Mouse (Mus musculus) midbrain, embryonic 14.5 days (tissue): Measurements from ENCODE around the gene Mybph. TPM values are rescaled to one million over a fixed set of nuclear protein-coding genes. Genes with fewer than 3 reads are reported as not detected.

Experiments used
- ATAC-seq: fragments of 200-750 bp; cut with Nextera tagmentation; 2 replicates; pipeline ENCODE4 v1.8.0; 2017; ENCODE audit warnings: moderate number of reproducible peaks, moderate library complexity; ENCODE audit not compliant: low FRiP score, low TSS enrichment
- DNase-seq: peaks from one replicate; pipeline ENCODE4 v3.0.0-alpha.2; 2015
- H3K27ac ChIP-seq: fragments of 300-500 bp; sonication (generic); replicated peaks from 2 replicates; pipeline ENCODE4 v1.5.1; 2014; ENCODE audit warnings: mild to moderate bottlenecking, low read depth, low read length, moderate library complexity
- H3K27me3 ChIP-seq: fragments of 300-500 bp; sonication (generic); 2 replicates; pipeline ENCODE4 v1.6.1; 2014; ENCODE audit warnings: low read length, control low read depth, mixed read lengths; ENCODE audit not compliant: control insufficient read depth, insufficient read depth
- H3K36me3 ChIP-seq: fragments of 300-500 bp; sonication (generic); 2 replicates; pipeline ENCODE4 v1.6.1; 2014; ENCODE audit warnings: low read length, control low read depth; ENCODE audit not compliant: control insufficient read depth, insufficient read depth
- H3K4me1 ChIP-seq: fragments of 300-500 bp; sonication (generic); 2 replicates; pipeline ENCODE4 v1.6.1; 2014; ENCODE audit warnings: mild to moderate bottlenecking, antibody characterized with exemption, low read length, control low read depth; ENCODE audit not compliant: control insufficient read depth, insufficient read depth
- H3K4me2 ChIP-seq: fragments of 300-500 bp; sonication (generic); 2 replicates; pipeline ENCODE4 v1.6.1; 2014; ENCODE audit warnings: mild to moderate bottlenecking, low read length, moderate library complexity
- H3K4me3 ChIP-seq: fragments of 300-500 bp; sonication (generic); replicated peaks from 2 replicates; pipeline ENCODE4 v1.5.1; 2014; ENCODE audit warnings: low read depth, low read length
- H3K9ac ChIP-seq: fragments of 300-500 bp; sonication (generic); replicated peaks from 2 replicates; pipeline ENCODE4 v1.6.1; 2014; ENCODE audit warnings: mild to moderate bottlenecking, low read length, moderate library complexity
- H3K9me3 ChIP-seq: fragments of 300-500 bp; sonication (generic); 2 replicates; pipeline ENCODE4 v1.6.1; 2016; ENCODE audit warnings: low read length, control low read depth, mixed read lengths; ENCODE audit not compliant: control insufficient read depth
- WGBS: fragments of 180-500 bp; shearing (Covaris S2); extraction: QIAGEN DNeasy Blood & Tissue Kit; methylation state at CpG from one replicate; pipeline ENCODE4 v1.1.7; 2014; 5-methylcytosine and 5-hydroxymethylcytosine counted together
- polyA plus RNA-seq: library from polyadenylated mRNA; unstranded; fragments of >200 nt; fragmentation: Nextera tagmentation; extraction: Ambion mirVana; gene quantifications from 2 replicates; pipeline ENCODE4 v1.2.1, GENCODE M21; 2014

The Mybph gene
- polyA plus RNA-seq, 1 experiment from 2014 or later = 0.12 TPM

GRCm38 (mm10) chr1:134160404-134160803 lies 32.8 kb upstream of the Mybph start:
- Histone ChIP-seq H3K9ac (no peak overlapping the region), H3K36me3 (no peaks in the 10 kb centered on the region), H3K4me2 (no peak overlapping the region), H3K27ac (no peak overlapping the region), H3K4me1 (no peaks in the 10 kb centered on the region), H3K4me3 (no peak overlapping the region), H3K27me3 (no peaks in the 10 kb centered on the region), H3K9me3 (no peaks in the 10 kb centered on the region)
- no peak for DNase-seq
- no peak for ATAC-seq
- WGBS = 89% methylated on average over 3 of the region's 3 CpGs

GRCm38 (mm10) chr1:134161399-134161798 lies 31.8 kb upstream of the Mybph start:
- H3K4me1 ChIP-seq = no peaks in the 10 kb centered on the region
- H3K4me2 ChIP-seq = no peak overlapping the region
- no peaks in the 10 kb centered on the region for H3K9me3 ChIP-seq
- 59% methylated on average over 6 of the region's 6 CpGs for WGBS
- H3K27ac ChIP-seq = no peak overlapping the region
- no peak overlapping the region for H3K4me3 ChIP-seq
- DNase-seq (no peak), ATAC-seq (no peak)
- H3K9ac ChIP-seq = no peak overlapping the region
- no peaks in the 10 kb centered on the region for H3K36me3 ChIP-seq
- no peaks in the 10 kb centered on the region for H3K27me3 ChIP-seq

GRCm38 (mm10) chr1:134162510-134163225 lies 30.6 kb upstream of the Mybph start:
- H3K4me3 ChIP-seq = no peak overlapping the region
- H3K9ac ChIP-seq = no peak overlapping the region
- no peaks in the 10 kb centered on the region for H3K4me1 ChIP-seq
- H3K36me3 ChIP-seq = no peaks in the 10 kb centered on the region
- H3K27me3 ChIP-seq = no peaks in the 10 kb centered on the region
- no peak for ATAC-seq
- no peak overlapping the region for H3K27ac ChIP-seq
- H3K9me3 ChIP-seq = no peaks in the 10 kb centered on the region
- 83% methylated on average over 6 of the region's 6 CpGs for WGBS
- no peak for DNase-seq
- no peak overlapping the region for H3K4me2 ChIP-seq

- H3K4me2 ChIP-seq = no peak overlapping the region
- no peak overlapping the region for H3K9ac ChIP-seq
- 88% methylated on average over 7 of the region's 7 CpGs for WGBS
- ATAC-seq = no peak
- H3K4me3 ChIP-seq = no peak overlapping the region
- no peaks in the 10 kb centered on the region for H3K27me3 ChIP-seq
- no peak overlapping the region for H3K27ac ChIP-seq
- H3K9me3 ChIP-seq = no peaks in the 10 kb centered on the region
- no peaks in the 10 kb centered on the region for H3K4me1 ChIP-seq
- no peaks in the 10 kb centered on the region for H3K36me3 ChIP-seq
- no peak for DNase-seq
These were observed 29.8 kb upstream of the Mybph start for GRCm38 (mm10) chr1:134163476-134163875.

GRCm38 (mm10) chr1:134164454-134164853 lies 28.8 kb upstream of the Mybph start:
- Histone ChIP-seq H3K27ac (no peak overlapping the region), H3K27me3 (no peaks in the 10 kb centered on the region), H3K4me1 (no peaks in the 10 kb centered on the region), H3K4me2 (no peak overlapping the region), H3K9ac (no peak overlapping the region), H3K4me3 (no peak overlapping the region), H3K36me3 (no peaks in the 10 kb centered on the region), H3K9me3 (no peaks in the 10 kb centered on the region)
- 72% methylated on average over 4 of the region's 4 CpGs for WGBS
- ATAC-seq (no peak), DNase-seq (no peak)

- Histone ChIP-seq H3K27me3 (no peaks in the 10 kb centered on the region), H3K9ac (no peak overlapping the region), H3K36me3 (no peaks in the 10 kb centered on the region), H3K4me3 (no peak overlapping the region), H3K9me3 (no peaks in the 10 kb centered on the region), H3K4me2 (no peak overlapping the region), H3K27ac (no peak overlapping the region), H3K4me1 (no peaks in the 10 kb centered on the region)
- DNase-seq = no peak
- no peak for ATAC-seq
- WGBS = 91% methylated on average over 3 of the region's 3 CpGs
These were observed 26.7 kb upstream of the Mybph start for GRCm38 (mm10) chr1:134166547-134166946.

GRCm38 (mm10) chr1:134167416-134168305 lies 25.6 kb upstream of the Mybph start:
- Histone ChIP-seq H3K9me3 (no peaks in the 10 kb centered on the region), H3K36me3 (no peaks in the 10 kb centered on the region), H3K4me3 (no peak overlapping the region), H3K27me3 (no peaks in the 10 kb centered on the region), H3K9ac (no peak overlapping the region), H3K4me2 (no peak overlapping the region), H3K4me1 (no peaks in the 10 kb centered on the region), H3K27ac (no peak overlapping the region)
- ATAC-seq = no peak
- 52% methylated on average over 14 of the region's 14 CpGs for WGBS
- DNase-seq = no peak

GRCm38 (mm10) chr1:134168567-134168966 lies 24.7 kb upstream of the Mybph start:
- 92% methylated on average over 3 of the region's 3 CpGs for WGBS
- DNase-seq = no peak
- Histone ChIP-seq H3K4me3 (no peak overlapping the region), H3K9ac (no peak overlapping the region), H3K27ac (no peak overlapping the region), H3K4me1 (no peaks in the 10 kb centered on the region), H3K36me3 (no peaks in the 10 kb centered on the region), H3K9me3 (no peaks in the 10 kb centered on the region), H3K4me2 (no peak overlapping the region), H3K27me3 (no peaks in the 10 kb centered on the region)
- ATAC-seq = no peak
